Mouse (Mus musculus): ENCODE results near the gene Gm973. TPM values are rescaled to one million over a fixed set of nuclear protein-coding genes. Genes with fewer than 3 reads are reported as not detected.

The Gm973 gene
- total and polyA plus RNA-seq, 3 experiments, result 0.23 TPM; not detected in 2

DNA sequence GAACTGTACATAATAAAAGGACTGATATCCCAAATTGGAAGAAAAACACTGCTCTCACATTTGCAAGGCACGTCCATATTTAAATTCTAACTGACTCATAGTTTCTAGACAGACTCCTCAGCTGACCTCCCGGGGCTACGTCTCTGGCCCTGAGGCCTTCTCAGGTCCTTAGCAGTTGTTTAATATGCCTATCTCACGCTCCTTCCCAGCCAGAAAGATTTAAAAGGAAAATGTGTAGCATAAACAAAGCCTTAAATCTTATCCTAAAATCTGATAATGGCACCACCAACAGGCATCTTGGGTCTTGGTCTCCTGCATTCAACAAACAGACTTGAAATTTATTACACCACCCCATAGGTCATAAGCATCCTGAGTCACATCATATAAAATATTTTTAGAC is 62.7 kb downstream of the Gm973 start:
- Histone ChIP-seq H3K9ac (ENCODE audit: control insufficient read depth, low read depth, low read length, poor library complexity, severe bottlenecking) (no peak overlapping the region), H3K4me3 (ENCODE audit: control insufficient read depth in 1 of 2, insufficient read depth in 1 of 2, low read depth in 2 of 2, low read length in 2 of 2) (no peak overlapping the region), H3K27ac (ENCODE audit: control insufficient read depth, low read depth, low read length) (no peak overlapping the region), H3K9me3 (replicated peaks; ENCODE audit: insufficient read depth, low read length) (no peaks in the 10 kb centered on the region), H3K27me3 (ENCODE audit: control insufficient read depth in 1 of 2, insufficient read depth in 2 of 2, low read length in 2 of 2) (peaks cover 10 to 16% of the 10 kb centered on the region in 2 experiments), H3K4me1 (ENCODE audit: control insufficient read depth in 1 of 2, insufficient read depth in 2 of 2, low read length in 2 of 2) (no peaks in the 10 kb centered on the region), H3K79me2 (ENCODE audit: control insufficient read depth, insufficient read depth, low read length, poor library complexity) (no peaks in the 10 kb centered on the region), H3K36me3 (ENCODE audit: control insufficient read depth in 1 of 2, insufficient read depth in 2 of 2, low read length in 2 of 2) (no peaks in the 10 kb centered on the region)
- DNase-seq (ENCODE audit: low read depth, low spot score), result no peak
- TF ChIP-seq GATA1 (IDR thresholded peaks at IDR 0.05; ENCODE audit: low read depth, low read length), result no peak
- no peak for TF ChIP-seq MYC (IDR thresholded peaks at IDR 0.05; ENCODE audit: low read depth, low read length)

DNA sequence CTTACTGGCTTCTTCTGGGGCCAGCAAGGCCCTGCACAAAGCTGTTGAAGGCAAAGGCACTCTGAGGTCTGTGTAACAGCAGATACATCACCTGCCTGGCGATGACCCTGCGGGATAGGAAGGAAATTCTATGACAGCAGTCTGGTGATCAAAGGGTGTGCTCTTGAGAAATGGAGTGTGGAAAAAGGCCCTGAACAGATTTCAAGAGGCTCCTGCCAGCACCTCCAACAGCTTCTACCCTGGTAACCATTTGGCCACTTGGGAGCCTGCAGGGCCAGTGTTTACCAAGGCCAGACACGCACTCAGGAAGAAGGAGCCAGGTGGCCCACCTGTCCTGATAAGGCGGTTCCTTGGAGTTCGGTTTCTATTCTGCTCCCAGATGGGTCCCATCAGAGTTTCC is 63.3 kb downstream of the Gm973 start:
- Histone ChIP-seq H3K79me2 (ENCODE audit: control insufficient read depth, insufficient read depth, low read length, poor library complexity) (no peaks in the 10 kb centered on the region), H3K9ac (ENCODE audit: control insufficient read depth, low read depth, low read length, poor library complexity, severe bottlenecking) (no peak overlapping the region), H3K9me3 (replicated peaks; ENCODE audit: insufficient read depth, low read length) (no peaks in the 10 kb centered on the region), H3K27me3 (ENCODE audit: control insufficient read depth in 1 of 2, insufficient read depth in 2 of 2, low read length in 2 of 2) (peaks cover 10 to 16% of the 10 kb centered on the region in 2 experiments), H3K27ac (ENCODE audit: control insufficient read depth, low read depth, low read length) (no peak overlapping the region), H3K4me3 (ENCODE audit: control insufficient read depth in 1 of 2, insufficient read depth in 1 of 2, low read depth in 2 of 2, low read length in 2 of 2) (no peak overlapping the region), H3K4me1 (ENCODE audit: control insufficient read depth in 1 of 2, insufficient read depth in 2 of 2, low read length in 2 of 2) (peaks cover 0 to under 1% of the 10 kb centered on the region in 2 experiments; a peak in 2 of 4 replicates), H3K36me3 (ENCODE audit: control insufficient read depth in 1 of 2, insufficient read depth in 2 of 2, low read length in 2 of 2) (no peaks in the 10 kb centered on the region)
- TF ChIP-seq MAFK (IDR thresholded peaks at IDR 0.05; ENCODE audit: borderline replicate concordance, low read depth, low read length), result no peak
- no peak for TF ChIP-seq MAX (IDR thresholded peaks at IDR 0.05; ENCODE audit: low read length)
- TF ChIP-seq ELF1 (IDR thresholded peaks at IDR 0.05; ENCODE audit: low read depth, low read length), result no peak
- no peak for TF ChIP-seq POLR2A (IDR thresholded peaks at IDR 0.05; ENCODE audit: control insufficient read depth in 1 of 2, insufficient read depth in 1 of 2, low read depth in 1 of 2, low read length in 2 of 2, poor library complexity in 1 of 2)
- TF ChIP-seq MYC (IDR thresholded peaks at IDR 0.05; ENCODE audit: low read depth, low read length), result no peak
- TF ChIP-seq USF2 (IDR thresholded peaks at IDR 0.05; ENCODE audit: borderline replicate concordance in 1 of 2, insufficient read depth in 1 of 2, low read depth in 1 of 2, low read length in 2 of 2), result no peak
- no peak for TF ChIP-seq HCFC1 (IDR thresholded peaks at IDR 0.05; ENCODE audit: low read depth, low read length)
- no peak for TF ChIP-seq POLR2AphosphoS2 (IDR thresholded peaks at IDR 0.05; ENCODE audit: low read length)
- DNase-seq (ENCODE audit: low read depth, low spot score), result no peak

GRCm38 (mm10) chr1:59580131-59580751 is 64.2 kb downstream of the Gm973 start:
- H3K9ac ChIP-seq (ENCODE audit: control insufficient read depth, low read depth, low read length, poor library complexity, severe bottlenecking), result no peak overlapping the region
- TF ChIP-seq MAZ (IDR thresholded peaks at IDR 0.05; ENCODE audit: low read depth, low read length) (no peak), NELFE (IDR thresholded peaks at IDR 0.05; ENCODE audit: low read depth, low read length) (no peak), ZC3H11A (IDR thresholded peaks at IDR 0.05; ENCODE audit: low read depth, low read length) (no peak), USF2 (IDR thresholded peaks at IDR 0.05; ENCODE audit: borderline replicate concordance in 1 of 2, insufficient read depth in 1 of 2, low read depth in 1 of 2, low read length in 2 of 2) (no peak), POLR2A (IDR thresholded peaks at IDR 0.05; ENCODE audit: control insufficient read depth in 1 of 2, insufficient read depth in 1 of 2, low read depth in 1 of 2, low read length in 2 of 2, poor library complexity in 1 of 2) (no peak), ZKSCAN1 (IDR thresholded peaks at IDR 0.05; ENCODE audit: low read depth, low read length) (no peak), RAD21 (IDR thresholded peaks at IDR 0.05; ENCODE audit: low read depth, low read length) (no peak), CTCF (IDR thresholded peaks at IDR 0.05 in 2 of 3, conservative IDR thresholded peaks at IDR 0.05 in 1 of 3; ENCODE audit: control insufficient read depth in 1 of 3, insufficient read depth in 1 of 3, low read depth in 2 of 3, low read length in 3 of 3, poor library complexity in 1 of 3, severe bottlenecking in 1 of 3) (no peak), POLR2AphosphoS2 (IDR thresholded peaks at IDR 0.05; ENCODE audit: low read length) (no peak), POLR2AphosphoS5 (IDR thresholded peaks at IDR 0.05; ENCODE audit: borderline replicate concordance, low read depth, low read length) (no peak), MEF2A (IDR thresholded peaks at IDR 0.05; ENCODE audit: extremely low read depth, insufficient replicate concordance, low read depth, low read length, poor library complexity, severe bottlenecking) (no peak), HCFC1 (IDR thresholded peaks at IDR 0.05; ENCODE audit: low read depth, low read length) (no peak), MXI1 (IDR thresholded peaks at IDR 0.05; ENCODE audit: low read depth, low read length) (no peak), TAL1 (IDR thresholded peaks at IDR 0.05; ENCODE audit: low read length) (no peak), ETS1 (IDR thresholded peaks at IDR 0.05; ENCODE audit: low read depth, low read length) (no peak), USF1 (IDR thresholded peaks at IDR 0.05; ENCODE audit: low read depth, low read length) (no peak), SIN3A (IDR thresholded peaks at IDR 0.05; ENCODE audit: low read length) (no peak)
- H3K27me3 ChIP-seq (ENCODE audit: control insufficient read depth in 1 of 2, insufficient read depth in 2 of 2, low read length in 2 of 2), result peaks cover 7 to 16% of the 10 kb centered on the region in 2 experiments
- H3K27ac ChIP-seq (ENCODE audit: control insufficient read depth, low read depth, low read length), result no peak overlapping the region
- H3K4me1 ChIP-seq (ENCODE audit: control insufficient read depth in 1 of 2, insufficient read depth in 2 of 2, low read length in 2 of 2), result peaks cover 0 to 3% of the 10 kb centered on the region in 2 experiments; a peak in 2 of 4 replicates
- no peaks in the 10 kb centered on the region for H3K79me2 ChIP-seq (ENCODE audit: control insufficient read depth, insufficient read depth, low read length, poor library complexity)
- no peak overlapping the region for H3K4me3 ChIP-seq (ENCODE audit: control insufficient read depth in 1 of 2, insufficient read depth in 1 of 2, low read depth in 2 of 2, low read length in 2 of 2)
- no peak for DNase-seq (ENCODE audit: low read depth, low spot score)
- H3K36me3 ChIP-seq (ENCODE audit: control insufficient read depth in 1 of 2, insufficient read depth in 2 of 2, low read length in 2 of 2), result no peaks in the 10 kb centered on the region
- no peaks in the 10 kb centered on the region for H3K9me3 ChIP-seq (replicated peaks; ENCODE audit: insufficient read depth, low read length)

Data from MEL (cell line).